Mouse (Mus musculus) neural tube, postnatal 0 days (tissue): ENCODE data around the gene Ap2m1. TPM values are rescaled to one million over a fixed set of nuclear protein-coding genes. Genes with fewer than 3 reads are reported as not detected.

Experiments used
- polyA plus RNA-seq: library from polyadenylated mRNA; unstranded; fragments of >200 nt; fragmentation: Nextera tagmentation; extraction: Ambion mirVana; gene quantifications from 2 replicates; pipeline ENCODE4 v1.2.1, GENCODE M21; 2015

The Ap2m1 gene
- polyA plus RNA-seq, result 1,145 and 1,197 TPM in 2 replicates

GRCm38 (mm10) chr16:20535296-20536080 is at the start of gene Ap2m1:
TSS of gene Ap2m1 (plus strand) at chr16:20535478.

GRCm38 (mm10) chr16:20498677-20499475 is 36.4 kb upstream of the Ap2m1 start, which contains the start of gene Eif2b5:
TSS of gene Eif2b5 (plus strand) at chr16:20498817.

GRCm38 (mm10) chr16:20516726-20517201 is 18.5 kb upstream of the Ap2m1 start, which contains the start of gene Dvl3:
TSS of gene Dvl3 (plus strand) at chr16:20516982.

GRCm38 (mm10) chr16:20548096-20548948 is 13.0 kb downstream of the Ap2m1 start, which contains the start of gene Abcf3:
TSS of gene Abcf3 (plus strand) at chr16:20548577.

GRCm38 (mm10) chr16:20589366-20589938 is 54.2 kb downstream of the Ap2m1 start, which contains the start of gene Vwa5b2:
TSS of gene Vwa5b2 (plus strand) at chr16:20589471.

Other genes starting within 250 kb of the Ap2m1 start
- 77.1 and 83.9 TPM in 2 replicates for gene Parl, start 233.1 kb upstream of the Ap2m1 start, polyA plus RNA-seq
- not detected in 2 replicates for gene Cyp2ab1, start 210.1 kb upstream of the Ap2m1 start, polyA plus RNA-seq
- gene Abcc5, start 109.1 kb upstream of the Ap2m1 start, polyA plus RNA-seq, result 62.9 and 82.7 TPM in 2 replicates
- 88.5 and 88.8 TPM in 2 replicates for gene Eif2b5, start 36.7 kb upstream of the Ap2m1 start, polyA plus RNA-seq
- 21.3 and 26.8 TPM in 2 replicates for gene Dvl3, start 18.5 kb upstream of the Ap2m1 start, polyA plus RNA-seq
- gene Abcf3, start 13.1 kb downstream of the Ap2m1 start, polyA plus RNA-seq, result 77.6 and 85.8 TPM in 2 replicates
- gene Vwa5b2, start 54.0 kb downstream of the Ap2m1 start, polyA plus RNA-seq, result 54.5 and 66.7 TPM in 2 replicates
- gene Eef1akmt4, start 76.1 kb downstream of the Ap2m1 start, polyA plus RNA-seq, result 5.4 and 5.9 TPM in 2 replicates
- gene Gm49333, start 76.1 kb downstream of the Ap2m1 start, polyA plus RNA-seq, result 0.21 TPM in 1 of 2 replicates, not detected in the other
- 34.5 and 40.8 TPM in 2 replicates for gene Alg3, start 76.3 kb downstream of the Ap2m1 start, polyA plus RNA-seq
- 126 and 143 TPM in 2 replicates for gene Camk2n2, start 85.8 kb downstream of the Ap2m1 start, polyA plus RNA-seq
- 14.8 and 20.3 TPM in 2 replicates for gene Ece2, start 94.3 kb downstream of the Ap2m1 start, polyA plus RNA-seq
- gene Psmd2, start 116.2 kb downstream of the Ap2m1 start, polyA plus RNA-seq, result 259 and 279 TPM in 2 replicates
- 129 and 138 TPM in 2 replicates for gene Eif4g1, start 132.8 kb downstream of the Ap2m1 start, polyA plus RNA-seq
- gene Fam131a, start 157.8 kb downstream of the Ap2m1 start, polyA plus RNA-seq, result 56.4 and 63.2 TPM in 2 replicates
- 95.0 and 97.8 TPM in 2 replicates for gene Polr2h, start 182.2 kb downstream of the Ap2m1 start, polyA plus RNA-seq
- 29.6 and 31.2 TPM in 2 replicates for gene Clcn2, start 182.3 kb downstream of the Ap2m1 start, polyA plus RNA-seq
- gene Chrd, start 197.6 kb downstream of the Ap2m1 start, polyA plus RNA-seq, result 5.7 TPM in 2 replicates
- gene Thpo, start 199.0 kb downstream of the Ap2m1 start, polyA plus RNA-seq, result 0.77 and 0.92 TPM in 2 replicates